Mouse (Mus musculus) gastrocnemius, adult 18-20 months (tissue): ENCODE measurements around the gene BC053393. TPM values are rescaled to one million over a fixed set of nuclear protein-coding genes. Genes with fewer than 3 reads are reported as not detected.
"Not testable (repeated sequence)": the region's sequence is repeated elsewhere in the genome, so short reads cannot be mapped to it uniquely, and the experiment has no call there.

Experiments
- DNase-seq: peaks from one replicate; pipeline ENCODE4 v3.0.0; 2021; ENCODE audit warnings: low spot score
- long read RNA-seq, 2 experiments: library from polyadenylated mRNA; stranded (forward); transcript quantifications; one replicate each; pipeline ENCODE4 v2.0.0; 2021
- total RNA-seq, 2 experiments: library from RNA; stranded (reverse); gene quantifications; 2 replicates each; pipeline ENCODE4 v1.2.3; 2021

Gene BC053393
- total RNA-seq = not detected
- long read RNA-seq, experiment 1 = 0 reads
- long read RNA-seq, experiment 2 = 0 reads

DNA sequence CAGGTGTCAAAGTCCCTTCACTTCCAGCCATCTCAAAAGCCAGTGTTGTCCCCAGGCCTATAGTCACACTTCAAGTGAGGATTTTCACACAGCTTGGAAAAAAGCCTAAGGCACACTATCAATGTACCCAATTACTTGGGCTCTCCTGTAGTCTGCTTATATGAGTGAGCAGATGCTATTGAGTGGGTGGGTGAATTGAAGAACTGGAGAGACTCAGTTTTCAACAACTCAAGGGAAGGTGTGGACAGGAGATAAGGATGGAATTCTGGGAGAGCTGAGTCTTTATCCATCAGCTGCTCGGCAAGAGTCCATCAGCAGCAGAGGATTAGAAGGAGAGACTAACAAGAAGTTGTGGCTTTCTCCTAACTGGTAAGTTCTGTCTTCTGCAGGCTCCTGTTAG is at the start of gene BC053393:
TSS of gene BC053393 (plus strand) at position 210 of the 400 bp plus-strand sequence.
- no peak for DNase-seq

DNA sequence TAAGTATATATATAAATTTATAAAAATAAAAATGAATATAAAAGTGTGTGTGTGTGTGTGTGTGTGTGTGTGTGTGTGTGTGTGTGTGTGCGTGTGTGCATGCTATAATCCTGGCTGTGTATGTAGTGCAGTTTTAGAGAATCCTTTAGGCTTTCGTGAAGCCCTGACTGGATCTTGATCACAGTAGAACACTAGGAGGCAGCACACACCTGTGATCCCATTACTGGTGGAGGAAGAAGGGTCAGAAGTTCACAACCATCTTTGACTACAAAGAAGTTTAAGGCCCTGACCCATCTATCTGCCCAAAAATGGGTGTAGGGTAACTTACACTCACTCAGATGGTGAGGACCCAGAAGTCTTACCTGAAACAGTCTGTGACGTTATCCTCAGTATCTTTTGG is 48.6 kb upstream of the BC053393 start:
- DNase-seq = no peak

DNA sequence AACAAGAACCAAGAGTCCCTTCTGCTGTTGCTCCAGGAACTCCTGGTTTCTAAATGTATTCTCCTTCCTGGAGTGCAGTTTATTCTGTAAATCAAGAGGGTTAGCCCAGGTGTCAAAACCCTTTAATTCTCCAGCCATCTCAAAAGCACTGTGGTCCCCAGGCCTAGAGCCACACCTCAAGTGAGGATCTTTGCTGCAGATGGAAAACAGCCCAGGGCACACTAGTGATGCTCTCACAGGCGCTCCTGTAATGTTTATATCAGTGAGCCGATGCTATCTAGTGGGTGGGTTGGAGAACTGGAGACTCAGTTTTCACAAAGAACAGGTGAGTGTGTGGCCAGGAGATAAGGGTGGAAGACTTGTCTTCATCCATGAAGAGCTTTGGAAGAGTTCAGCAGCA is 47.4 kb upstream of the BC053393 start, which contains the start of gene Gm12169:
TSS of gene Gm12169 (plus strand) at position 301 of the 400 bp plus-strand sequence.
- DNase-seq = no peak

GRCm38 (mm10) chr11:46530149-46530548 is 41.2 kb upstream of the BC053393 start:
- no peak for DNase-seq

DNA sequence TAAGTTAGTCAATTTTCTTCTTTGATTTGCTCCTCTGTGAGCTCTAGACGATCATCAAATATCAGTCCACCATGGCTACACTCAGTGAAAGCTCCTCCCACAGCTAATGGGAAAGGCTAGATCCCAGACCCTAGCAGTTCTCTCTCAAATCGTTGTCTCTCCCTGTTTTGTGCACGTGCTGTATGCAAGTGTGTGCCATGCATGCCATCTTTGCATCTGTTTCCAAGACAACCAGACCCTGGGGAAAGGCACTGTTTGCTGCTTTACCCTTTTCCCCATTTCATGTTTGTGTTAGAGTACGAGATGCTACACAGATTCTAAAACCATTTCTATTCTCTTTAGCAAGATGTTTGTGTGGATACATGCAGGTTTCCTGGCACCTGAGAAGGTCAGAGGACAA is 34.4 kb upstream of the BC053393 start:
- DNase-seq = no peak

DNA sequence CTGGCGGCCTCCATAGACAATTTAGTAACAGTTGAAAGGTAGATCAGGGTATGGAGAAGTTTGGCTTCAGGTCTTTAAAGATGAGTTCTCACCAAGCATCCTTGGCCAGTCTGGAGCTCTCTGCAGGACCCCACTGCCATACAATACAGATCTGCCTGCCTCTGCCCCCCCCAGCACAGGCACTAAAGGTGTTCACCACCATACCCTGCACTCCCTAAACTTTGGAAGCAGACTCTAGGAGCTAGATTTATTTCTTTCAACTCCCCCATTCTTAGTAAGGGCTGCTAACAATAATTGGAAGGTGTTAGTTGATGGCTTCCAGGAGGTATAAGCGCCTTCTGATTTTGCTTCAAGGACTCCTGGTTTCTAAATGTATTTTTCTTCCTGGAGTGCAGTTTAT is 27.8 kb upstream of the BC053393 start:
- no peak for DNase-seq

DNA sequence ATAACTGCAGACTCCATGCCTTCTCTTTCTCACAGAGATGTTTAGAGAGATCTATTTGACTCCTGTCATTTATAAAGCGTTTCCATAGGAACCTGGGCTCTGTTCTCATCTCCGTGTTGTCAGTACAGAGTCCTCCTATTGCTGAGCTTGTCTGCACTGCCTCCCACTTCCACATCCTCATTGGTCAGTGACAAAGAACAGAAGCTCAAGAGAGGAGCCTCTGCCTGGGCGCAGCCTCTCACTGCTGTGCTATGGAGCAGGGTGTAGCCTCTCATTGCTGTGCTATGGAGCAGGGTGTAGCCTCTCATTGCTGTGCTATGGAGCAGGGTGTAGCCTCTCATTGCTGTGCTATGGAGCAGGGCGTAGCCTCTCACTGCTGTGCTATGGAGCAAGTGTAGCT is 21.6 kb upstream of the BC053393 start:
- DNase-seq = no peak

- no peak for DNase-seq
Measured at GRCm38 (mm10) chr11:46552741-46553140, 18.6 kb upstream of the BC053393 start.

DNA sequence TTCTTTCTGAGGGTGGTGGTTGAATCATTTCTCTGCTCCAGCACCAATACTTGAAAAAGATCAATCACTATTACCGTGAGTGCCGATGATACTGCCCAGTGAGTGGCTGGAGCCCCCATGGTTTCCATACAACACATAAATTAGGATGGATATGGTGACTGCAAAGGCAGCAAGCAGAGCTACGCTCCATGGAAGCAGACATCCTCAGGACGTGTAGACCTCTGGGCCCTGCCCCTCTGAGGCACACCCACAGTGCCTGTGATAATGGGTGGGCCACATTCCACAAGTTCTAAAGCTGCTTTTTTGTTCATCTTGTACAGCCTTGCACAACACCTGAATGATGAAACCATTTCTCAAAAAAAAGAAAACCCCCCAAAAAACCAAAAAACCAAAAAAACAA is 10.2 kb upstream of the BC053393 start:
- no peak for DNase-seq

DNA sequence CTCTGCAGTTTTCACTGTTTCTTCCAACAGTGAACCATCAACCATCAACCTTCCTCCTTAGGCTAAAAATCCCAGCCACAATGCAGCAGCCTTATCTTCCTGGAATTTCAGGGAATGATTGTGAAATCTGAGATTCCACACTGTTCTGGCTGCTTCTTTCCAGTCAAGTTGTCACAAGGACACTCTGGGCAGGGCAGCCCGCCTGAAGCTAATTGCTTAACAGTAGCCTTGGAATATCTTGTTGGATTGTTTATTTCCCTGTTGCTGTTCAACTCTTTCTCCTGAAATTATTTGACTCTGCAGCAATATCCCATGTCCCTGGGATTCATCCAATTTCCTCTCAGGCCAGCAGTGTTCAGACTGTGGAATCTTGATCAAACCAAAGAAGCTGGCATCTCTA is 6.7 kb upstream of the BC053393 start:
- DNase-seq = no peak

DNA sequence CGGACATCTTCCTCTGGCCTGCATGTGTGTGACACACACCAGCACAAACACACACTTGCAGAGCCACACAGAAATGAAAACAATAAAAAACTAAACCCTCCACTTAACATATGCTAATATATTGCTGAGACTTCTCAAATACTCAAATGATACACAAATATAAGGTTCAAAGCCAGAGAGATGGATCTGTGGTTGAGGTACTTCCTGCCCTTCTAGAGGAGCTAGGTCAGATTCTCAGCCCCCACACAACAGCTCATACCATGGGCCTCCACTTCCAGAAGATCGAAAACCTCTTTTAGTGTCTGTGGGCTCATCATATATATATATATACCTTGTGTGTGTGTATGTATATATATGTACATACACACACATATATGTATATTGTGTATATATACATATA is 5.4 kb upstream of the BC053393 start:
- no peak for DNase-seq

GRCm38 (mm10) chr11:46569107-46569506 is 2.2 kb upstream of the BC053393 start:
- no peak for DNase-seq

GRCm38 (mm10) chr11:46578771-46579281 is 7.5 kb downstream of the BC053393 start:
- DNase-seq = no peak

GRCm38 (mm10) chr11:46580428-46580827 is 9.1 kb downstream of the BC053393 start:
- DNase-seq = no peak

DNA sequence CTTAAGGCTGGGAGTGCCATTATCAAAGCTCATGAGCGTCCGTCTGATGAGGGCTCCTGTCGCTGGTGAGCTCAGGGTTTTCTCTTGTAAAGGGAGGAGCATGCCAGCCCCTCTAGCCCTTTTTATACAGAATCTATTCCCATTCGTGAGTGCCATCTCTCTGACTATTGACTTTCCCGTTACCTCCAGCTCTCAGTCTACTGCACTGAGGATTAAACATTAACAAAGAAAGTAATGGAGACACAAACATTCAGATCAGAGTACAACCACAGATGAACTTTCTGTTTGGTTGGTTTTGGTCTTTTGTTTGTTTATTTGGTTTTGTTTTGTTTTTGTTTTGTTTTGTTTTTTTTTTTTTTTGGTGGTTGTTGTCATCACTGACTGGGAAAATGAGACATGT is 11.4 kb downstream of the BC053393 start:
- DNase-seq = no peak

- DNase-seq = no peak
Measured at GRCm38 (mm10) chr11:46592416-46592815, 21.1 kb downstream of the BC053393 start.

DNA sequence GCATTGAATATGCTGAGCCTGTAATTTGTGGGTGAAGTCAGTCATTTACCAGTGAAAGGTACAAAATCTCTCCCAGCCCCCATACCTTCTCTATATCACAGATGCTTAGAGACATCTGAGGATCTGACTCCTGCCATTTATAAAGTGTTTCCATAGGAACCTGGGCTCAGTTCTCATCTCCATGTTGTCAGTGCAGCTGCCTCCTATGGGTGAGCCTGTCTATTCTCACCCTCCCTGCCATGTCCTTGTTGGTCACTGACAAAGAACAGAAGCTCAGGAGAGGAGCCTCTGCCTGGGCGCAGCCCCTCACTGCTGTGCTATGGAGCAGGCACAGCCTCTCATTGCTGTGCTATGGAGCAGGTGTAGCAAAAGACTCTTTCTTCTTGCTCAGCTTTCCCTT is 48.6 kb downstream of the BC053393 start:
- DNase-seq = no peak

GRCm38 (mm10) chr11:46620414-46621168 is 49.3 kb downstream of the BC053393 start:
- no peak for DNase-seq

DNA sequence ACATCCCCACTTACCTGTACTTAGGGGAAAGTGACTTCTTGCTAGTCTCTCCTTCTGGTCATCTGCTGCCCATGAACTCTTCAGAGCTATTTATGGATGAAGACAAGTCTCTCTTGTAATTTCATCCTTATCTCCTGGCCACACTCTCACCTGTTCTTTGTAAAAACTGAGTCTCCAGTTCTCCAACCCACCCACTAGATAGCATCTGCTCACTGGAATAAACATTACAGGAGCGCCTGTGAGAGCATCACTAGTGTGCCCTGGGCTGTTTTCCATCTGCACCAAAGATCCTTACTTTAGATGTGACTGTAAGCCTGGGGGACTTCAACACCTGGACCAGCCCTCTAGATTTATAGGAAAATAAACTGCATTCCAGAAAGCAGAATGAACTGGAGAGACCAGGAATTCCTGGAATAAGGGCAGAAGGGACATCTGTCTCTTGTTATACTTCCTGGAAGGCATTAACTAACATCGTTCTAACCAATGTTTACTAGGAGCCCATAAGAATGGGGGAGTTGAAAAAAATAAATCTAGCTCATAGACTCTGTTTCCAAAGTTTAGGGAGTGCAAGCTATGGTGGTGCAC is 58.0 kb downstream of the BC053393 start, which contains the start of gene Dppa1:
TSS of gene Dppa1 (minus strand) at position 51 of the 585 bp plus-strand sequence.
- DNase-seq = no peak

DNA sequence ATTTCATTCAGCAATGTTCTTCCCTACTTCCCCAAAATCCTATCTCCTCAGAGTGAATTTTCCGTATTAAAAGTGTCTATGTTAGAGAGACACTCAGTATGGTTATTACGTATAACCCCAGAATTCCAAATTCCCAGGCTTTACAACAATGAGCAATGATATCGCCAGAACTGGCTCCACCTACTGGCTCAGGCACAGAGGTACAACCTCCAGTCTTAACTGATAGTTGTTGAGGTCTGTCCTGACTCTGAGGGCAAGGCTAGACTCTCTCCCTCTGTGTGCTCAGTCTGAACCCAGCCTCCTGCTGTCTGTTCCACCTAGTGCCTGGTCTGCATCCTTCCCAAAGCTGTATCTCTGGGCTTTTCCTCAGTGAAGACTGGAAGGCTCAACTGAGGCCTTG is 60.3 kb downstream of the BC053393 start:
- DNase-seq = no peak

- not testable (repeated sequence) for DNase-seq
Measured at GRCm38 (mm10) chr11:46635516-46635915, 64.2 kb downstream of the BC053393 start.

- no peak for DNase-seq
Measured at GRCm38 (mm10) chr11:46636568-46636967, 65.2 kb downstream of the BC053393 start.
